Mouse (Mus musculus) adrenal gland, postnatal 10 days (tissue): ENCODE data around the gene Ldb3. TPM values are rescaled to one million over a fixed set of nuclear protein-coding genes. Genes with fewer than 3 reads are reported as not detected.
A peak's percentile ranks its signal among the peaks of the same experiment; 100 is the strongest.

ENCODE experiments used
- DNase-seq: peaks from one replicate; pipeline ENCODE4 v3.0.0; 2021; ENCODE audit warnings: mixed read lengths
- total RNA-seq, 2 experiments: library from RNA; stranded (reverse); gene quantifications; 2 replicates each; pipeline ENCODE4 v1.2.3; 2021

Gene Ldb3
- total RNA-seq, 2 experiments from 2014 or later, result 26.5 to 94.8 TPM

- DNase-seq, result no peak
Measured at GRCm38 (mm10) chr14:34590743-34591675, 2.5 kb upstream of the Ldb3 start.

- no peak for DNase-seq
Measured at GRCm38 (mm10) chr14:34590017-34590570, 1.6 kb upstream of the Ldb3 start.

GRCm38 (mm10) chr14:34589185-34589713 lies 767 bp upstream of the Ldb3 start:
- no peak for DNase-seq

GRCm38 (mm10) chr14:34588005-34588404 lies 477 bp downstream of the Ldb3 start:
- DNase-seq, result no peak

GRCm38 (mm10) chr14:34586871-34587270 lies 1.6 kb downstream of the Ldb3 start:
- no peak for DNase-seq

- DNase-seq, result peak; percentile 59
Measured at GRCm38 (mm10) chr14:34585358-34586105, 3.0 kb downstream of the Ldb3 start.

- no peak for DNase-seq
Measured at GRCm38 (mm10) chr14:34582740-34583427, 5.6 kb downstream of the Ldb3 start.

GRCm38 (mm10) chr14:34576858-34577257 lies 11.6 kb downstream of the Ldb3 start:
- no peak for DNase-seq

- peak; percentile 32 for DNase-seq
Measured at GRCm38 (mm10) chr14:34574068-34574467, 14.4 kb downstream of the Ldb3 start.

GRCm38 (mm10) chr14:34573348-34573913 lies 15.1 kb downstream of the Ldb3 start:
- no peak for DNase-seq

- no peak for DNase-seq
Measured at GRCm38 (mm10) chr14:34571610-34572387, 16.7 kb downstream of the Ldb3 start.

- no peak for DNase-seq
Measured at GRCm38 (mm10) chr14:34570903-34571302, 17.6 kb downstream of the Ldb3 start.

GRCm38 (mm10) chr14:34570294-34570693 lies 18.2 kb downstream of the Ldb3 start:
- peak; percentile 89 for DNase-seq

- no peak for DNase-seq
Measured at GRCm38 (mm10) chr14:34569534-34570194, 18.8 kb downstream of the Ldb3 start.

GRCm38 (mm10) chr14:34568626-34569025 lies 19.9 kb downstream of the Ldb3 start:
- DNase-seq, result no peak

- DNase-seq, result no peak
Measured at GRCm38 (mm10) chr14:34567697-34568096, 20.8 kb downstream of the Ldb3 start.

- DNase-seq, result no peak
Measured at GRCm38 (mm10) chr14:34566530-34566929, 22.0 kb downstream of the Ldb3 start.

- DNase-seq, result peak; percentile 51
Measured at GRCm38 (mm10) chr14:34565711-34566110, 22.8 kb downstream of the Ldb3 start.

GRCm38 (mm10) chr14:34564646-34565045 lies 23.8 kb downstream of the Ldb3 start:
- DNase-seq, result no peak

- DNase-seq, result no peak
Measured at GRCm38 (mm10) chr14:34562393-34562792, 26.1 kb downstream of the Ldb3 start.
